Mouse (Mus musculus): ENCODE results near the gene Pdgfb. TPM values are rescaled to one million over a fixed set of nuclear protein-coding genes. Genes with fewer than 3 reads are reported as not detected.

The Pdgfb gene
- polyA plus RNA-seq, 1 experiment from 2014 or later, result 8.1 TPM

GRCm38 (mm10) chr15:79970940-79971339 is 43.8 kb downstream of the Pdgfb start, which contains the start of gene Cbx7:
Cbx7 (minus strand) TSS chr15:79971119.
- Histone ChIP-seq H3K9me3 (ENCODE audit: control insufficient read depth, low read length) (no peaks in the 10 kb centered on the region), H3K4me2 (ENCODE audit: low read length) (no peak within 1 kb of the TSS), H3K36me3 (ENCODE audit: control insufficient read depth, insufficient read depth, low read length) (no peaks in the 10 kb centered on the region), H3K27ac (ENCODE audit: low read depth) (no peak within 1 kb of the TSS), H3K4me1 (replicated peaks; ENCODE audit: control insufficient read depth, insufficient read depth, low read length) (no peaks in the 10 kb centered on the region), H3K4me3 (ENCODE audit: low read depth, low read length) (no peak within 1 kb of the TSS), H3K9ac (ENCODE audit: low read length) (no peak within 1 kb of the TSS), H3K27me3 (replicated peaks; ENCODE audit: control insufficient read depth, insufficient read depth, low read length) (no peaks in the 10 kb centered on the region)
- no peak for DNase-seq (ENCODE audit: low spot score)
- ATAC-seq (replicated peaks; ENCODE audit: low FRiP score, low TSS enrichment, low read depth), result no peak
- WGBS, result 91% methylated on average over 11 of the region's 11 CpGs

- WGBS, result 95% methylated on average over 18 of the region's 18 CpGs
- H3K27me3 ChIP-seq (replicated peaks; ENCODE audit: control insufficient read depth, insufficient read depth, low read length), result no peaks in the 10 kb centered on the region
- no peaks in the 10 kb centered on the region for H3K36me3 ChIP-seq (ENCODE audit: control insufficient read depth, insufficient read depth, low read length)
Measured at GRCm38 (mm10) chr15:79970491-79970890, 44.3 kb downstream of the Pdgfb start.

GRCm38 (mm10) chr15:79967346-79967745 is 47.4 kb downstream of the Pdgfb start:
- no peak for DNase-seq (ENCODE audit: low spot score)
- WGBS, result 85% methylated on average over 6 of the region's 6 CpGs
- H3K9ac ChIP-seq (ENCODE audit: low read length), result no peak overlapping the region

More at GRCm38 (mm10) chr15:79970491-79970890, 44.3 kb downstream of the Pdgfb start:
- H3K27ac ChIP-seq (ENCODE audit: low read depth), result no peak overlapping the region
- no peaks in the 10 kb centered on the region for H3K9me3 ChIP-seq (ENCODE audit: control insufficient read depth, low read length)
- H3K4me3 ChIP-seq (ENCODE audit: low read depth, low read length), result no peak overlapping the region
- ATAC-seq (replicated peaks; ENCODE audit: low FRiP score, low TSS enrichment, low read depth) (no peak), DNase-seq (ENCODE audit: low spot score) (no peak)
- no peak overlapping the region for H3K9ac ChIP-seq (ENCODE audit: low read length)
- no peaks in the 10 kb centered on the region for H3K4me1 ChIP-seq (replicated peaks; ENCODE audit: control insufficient read depth, insufficient read depth, low read length)
- no peak overlapping the region for H3K4me2 ChIP-seq (ENCODE audit: low read length)

GRCm38 (mm10) chr15:79964376-79964775 is 50.4 kb downstream of the Pdgfb start:
- H3K9ac ChIP-seq (ENCODE audit: low read length), result no peak overlapping the region
- no peak overlapping the region for H3K27ac ChIP-seq (ENCODE audit: low read depth)
- H3K4me3 ChIP-seq (ENCODE audit: low read depth, low read length), result no peak overlapping the region
- no peaks in the 10 kb centered on the region for H3K4me1 ChIP-seq (replicated peaks; ENCODE audit: control insufficient read depth, insufficient read depth, low read length)
- ATAC-seq (replicated peaks; ENCODE audit: low FRiP score, low TSS enrichment, low read depth), result no peak
- no peak for DNase-seq (ENCODE audit: low spot score)
- H3K27me3 ChIP-seq (replicated peaks; ENCODE audit: control insufficient read depth, insufficient read depth, low read length), result no peaks in the 10 kb centered on the region
- no peak overlapping the region for H3K4me2 ChIP-seq (ENCODE audit: low read length)
- H3K36me3 ChIP-seq (ENCODE audit: control insufficient read depth, insufficient read depth, low read length), result no peaks in the 10 kb centered on the region
- H3K9me3 ChIP-seq (ENCODE audit: control insufficient read depth, low read length), result no peaks in the 10 kb centered on the region
- 78% methylated on average over 7 of the region's 7 CpGs for WGBS

More at GRCm38 (mm10) chr15:79967346-79967745, 47.4 kb downstream of the Pdgfb start:
- Histone ChIP-seq H3K9me3 (ENCODE audit: control insufficient read depth, low read length) (no peaks in the 10 kb centered on the region), H3K27ac (ENCODE audit: low read depth) (no peak overlapping the region), H3K4me2 (ENCODE audit: low read length) (no peak overlapping the region), H3K4me3 (ENCODE audit: low read depth, low read length) (no peak overlapping the region), H3K27me3 (replicated peaks; ENCODE audit: control insufficient read depth, insufficient read depth, low read length) (no peaks in the 10 kb centered on the region), H3K4me1 (replicated peaks; ENCODE audit: control insufficient read depth, insufficient read depth, low read length) (no peaks in the 10 kb centered on the region), H3K36me3 (ENCODE audit: control insufficient read depth, insufficient read depth, low read length) (no peaks in the 10 kb centered on the region)
- no peak for ATAC-seq (replicated peaks; ENCODE audit: low FRiP score, low TSS enrichment, low read depth)

- Histone ChIP-seq H3K27ac (ENCODE audit: low read depth) (no peak overlapping the region), H3K4me1 (replicated peaks; ENCODE audit: control insufficient read depth, insufficient read depth, low read length) (no peaks in the 10 kb centered on the region), H3K9ac (ENCODE audit: low read length) (no peak overlapping the region), H3K36me3 (ENCODE audit: control insufficient read depth, insufficient read depth, low read length) (no peaks in the 10 kb centered on the region), H3K9me3 (ENCODE audit: control insufficient read depth, low read length) (no peaks in the 10 kb centered on the region), H3K4me2 (ENCODE audit: low read length) (no peak overlapping the region), H3K4me3 (ENCODE audit: low read depth, low read length) (no peak overlapping the region), H3K27me3 (replicated peaks; ENCODE audit: control insufficient read depth, insufficient read depth, low read length) (no peaks in the 10 kb centered on the region)
- DNase-seq (ENCODE audit: low spot score) (no peak), ATAC-seq (replicated peaks; ENCODE audit: low FRiP score, low TSS enrichment, low read depth) (no peak)
- 90% methylated on average over 18 of the region's 18 CpGs for WGBS
Measured at GRCm38 (mm10) chr15:79962661-79963060, 52.1 kb downstream of the Pdgfb start.

- H3K27me3 ChIP-seq (replicated peaks; ENCODE audit: control insufficient read depth, insufficient read depth, low read length), result no peaks in the 10 kb centered on the region
- H3K36me3 ChIP-seq (ENCODE audit: control insufficient read depth, insufficient read depth, low read length), result no peaks in the 10 kb centered on the region
- DNase-seq (ENCODE audit: low spot score) (no peak), ATAC-seq (replicated peaks; ENCODE audit: low FRiP score, low TSS enrichment, low read depth) (no peak)
- H3K4me1 ChIP-seq (replicated peaks; ENCODE audit: control insufficient read depth, insufficient read depth, low read length), result no peaks in the 10 kb centered on the region
- no peaks in the 10 kb centered on the region for H3K9me3 ChIP-seq (ENCODE audit: control insufficient read depth, low read length)
- no peak overlapping the region for H3K9ac ChIP-seq (ENCODE audit: low read length)
- WGBS, result 67% methylated on average over 9 of the region's 9 CpGs
- H3K27ac ChIP-seq (ENCODE audit: low read depth), result no peak overlapping the region
- H3K4me2 ChIP-seq (ENCODE audit: low read length), result no peak overlapping the region
- no peak overlapping the region for H3K4me3 ChIP-seq (ENCODE audit: low read depth, low read length)
Measured at GRCm38 (mm10) chr15:79961366-79961921, 53.3 kb downstream of the Pdgfb start.

GRCm38 (mm10) chr15:79958418-79958817 is 56.4 kb downstream of the Pdgfb start:
- DNase-seq (ENCODE audit: low spot score), result no peak
- H3K27me3 ChIP-seq (replicated peaks; ENCODE audit: control insufficient read depth, insufficient read depth, low read length), result no peaks in the 10 kb centered on the region
- no peak for ATAC-seq (replicated peaks; ENCODE audit: low FRiP score, low TSS enrichment, low read depth)
- no peak overlapping the region for H3K27ac ChIP-seq (ENCODE audit: low read depth)
- no peaks in the 10 kb centered on the region for H3K9me3 ChIP-seq (ENCODE audit: control insufficient read depth, low read length)
- no peaks in the 10 kb centered on the region for H3K36me3 ChIP-seq (ENCODE audit: control insufficient read depth, insufficient read depth, low read length)
- H3K9ac ChIP-seq (ENCODE audit: low read length), result no peak overlapping the region
- H3K4me1 ChIP-seq (replicated peaks; ENCODE audit: control insufficient read depth, insufficient read depth, low read length), result no peaks in the 10 kb centered on the region
- no peak overlapping the region for H3K4me3 ChIP-seq (ENCODE audit: low read depth, low read length)
- 46% methylated on average over 3 of the region's 3 CpGs for WGBS
- no peak overlapping the region for H3K4me2 ChIP-seq (ENCODE audit: low read length)

GRCm38 (mm10) chr15:79956559-79956958 is 58.2 kb downstream of the Pdgfb start:
- WGBS, result 78% methylated on average over 8 of the region's 8 CpGs
- no peak overlapping the region for H3K9ac ChIP-seq (ENCODE audit: low read length)
- no peaks in the 10 kb centered on the region for H3K36me3 ChIP-seq (ENCODE audit: control insufficient read depth, insufficient read depth, low read length)
- no peak overlapping the region for H3K27ac ChIP-seq (ENCODE audit: low read depth)
- ATAC-seq (replicated peaks; ENCODE audit: low FRiP score, low TSS enrichment, low read depth) (no peak), DNase-seq (ENCODE audit: low spot score) (no peak)
- H3K27me3 ChIP-seq (replicated peaks; ENCODE audit: control insufficient read depth, insufficient read depth, low read length), result no peaks in the 10 kb centered on the region
- no peaks in the 10 kb centered on the region for H3K9me3 ChIP-seq (ENCODE audit: control insufficient read depth, low read length)
- H3K4me3 ChIP-seq (ENCODE audit: low read depth, low read length), result no peak overlapping the region
- H3K4me2 ChIP-seq (ENCODE audit: low read length), result no peak overlapping the region
- peaks cover 12% of the 10 kb centered on the region for H3K4me1 ChIP-seq (replicated peaks; ENCODE audit: control insufficient read depth, insufficient read depth, low read length)

GRCm38 (mm10) chr15:79953470-79953869 is 61.3 kb downstream of the Pdgfb start:
- WGBS, result 78% methylated on average over 7 of the region's 7 CpGs
- no peaks in the 10 kb centered on the region for H3K27me3 ChIP-seq (replicated peaks; ENCODE audit: control insufficient read depth, insufficient read depth, low read length)
- H3K27ac ChIP-seq (ENCODE audit: low read depth), result no peak overlapping the region
- H3K9me3 ChIP-seq (ENCODE audit: control insufficient read depth, low read length), result no peaks in the 10 kb centered on the region
- DNase-seq (ENCODE audit: low spot score), result no peak
- ATAC-seq (replicated peaks; ENCODE audit: low FRiP score, low TSS enrichment, low read depth), result no peak
- H3K4me3 ChIP-seq (ENCODE audit: low read depth, low read length), result no peak overlapping the region
- H3K4me1 ChIP-seq (replicated peaks; ENCODE audit: control insufficient read depth, insufficient read depth, low read length), result peaks cover 33% of the 10 kb centered on the region
- H3K36me3 ChIP-seq (ENCODE audit: control insufficient read depth, insufficient read depth, low read length), result no peaks in the 10 kb centered on the region
- H3K4me2 ChIP-seq (ENCODE audit: low read length), result no peak overlapping the region
- H3K9ac ChIP-seq (ENCODE audit: low read length), result no peak overlapping the region
